Mouse (Mus musculus) splenic B cell, adult 2 months (primary cell): ENCODE data around the gene Prpf40b.
A peak's percentile ranks its signal among the peaks of the same experiment; 100 is the strongest.

Experiments used
- DNase-seq: peaks from one replicate; pipeline ENCODE4 v3.0.0-alpha.2; 2011; ENCODE audit warnings: low read depth, low spot score
- H3K27me3 ChIP-seq: 2 replicates; pipeline ENCODE4 v1.6.1; 2012; ENCODE audit warnings: mild to moderate bottlenecking, low read length, moderate library complexity, mixed read lengths; ENCODE audit not compliant: control insufficient read depth, poor library complexity, insufficient read depth, severe bottlenecking
- H3K36me3 ChIP-seq: 2 replicates; pipeline ENCODE4 v1.6.1; 2012; ENCODE audit warnings: mild to moderate bottlenecking, low read length, moderate library complexity, mixed read lengths; ENCODE audit not compliant: control insufficient read depth, poor library complexity, insufficient read depth, severe bottlenecking

Prpf40b gene

DNA sequence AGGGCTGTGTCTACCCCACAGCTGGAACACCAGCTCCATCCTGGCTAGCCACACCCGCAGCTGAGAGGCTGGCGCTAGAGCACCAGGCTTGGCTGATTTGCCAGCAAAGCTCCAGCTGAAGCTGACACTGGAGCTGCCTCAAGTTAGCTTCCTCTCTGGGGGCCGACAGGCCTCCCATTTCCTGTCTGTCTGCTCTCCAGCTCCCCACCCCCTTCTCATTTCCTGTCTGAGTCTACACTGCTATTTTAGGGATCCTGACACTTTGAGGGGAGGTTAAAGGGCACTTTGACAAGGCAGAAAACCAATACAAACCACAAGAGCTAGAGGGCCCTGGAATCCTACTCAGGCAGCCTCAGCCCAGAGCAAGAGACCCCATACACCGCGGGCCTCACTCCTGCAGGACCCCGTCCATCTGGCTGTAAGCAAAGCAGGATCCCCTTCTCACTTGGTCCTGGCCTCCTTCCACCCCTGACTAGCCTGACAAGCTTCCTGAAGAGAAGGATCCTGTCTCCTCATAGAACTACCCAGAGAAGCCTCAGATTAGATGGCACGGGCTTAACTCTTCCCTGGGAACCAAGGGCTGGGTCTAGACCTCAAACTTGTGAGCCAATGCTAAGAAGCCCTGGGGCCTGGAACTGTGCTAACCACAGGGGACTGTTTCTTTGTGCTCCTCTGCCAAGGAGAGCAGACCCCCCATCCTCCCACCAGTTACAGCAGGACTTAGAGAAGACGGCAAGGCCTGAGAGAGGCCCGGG is 38.2 kb downstream of the Prpf40b start:
- no peaks in the 10 kb centered on the region for H3K27me3 ChIP-seq
- DNase-seq, result peak; percentile 72
- H3K36me3 ChIP-seq, result no peaks in the 10 kb centered on the region; the same call in 1 of the 2 replicates

DNA sequence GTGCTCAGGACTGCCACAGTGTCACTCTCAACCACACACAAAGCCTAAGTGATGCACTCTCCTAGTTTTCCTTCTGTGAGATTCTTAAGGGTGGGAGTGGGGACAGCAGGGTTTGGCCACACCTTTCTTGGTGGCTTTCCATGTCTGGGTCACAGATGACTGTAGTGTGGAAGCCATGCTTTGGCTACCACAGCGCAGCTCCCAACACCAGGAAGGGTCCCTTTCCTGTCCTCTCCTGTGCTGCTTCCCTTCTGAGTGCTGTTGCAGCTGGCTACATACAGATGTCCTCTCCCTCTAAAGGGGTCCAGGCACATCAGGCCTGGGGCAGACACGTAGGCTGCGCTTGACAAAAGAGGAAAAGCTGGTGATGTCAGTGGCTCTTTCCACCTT is 38.8 kb downstream of the Prpf40b start:
- H3K27me3 ChIP-seq, result no peaks in the 10 kb centered on the region
- H3K36me3 ChIP-seq, result no peaks in the 10 kb centered on the region; the same call in 1 of the 2 replicates
- DNase-seq, result no peak

DNA sequence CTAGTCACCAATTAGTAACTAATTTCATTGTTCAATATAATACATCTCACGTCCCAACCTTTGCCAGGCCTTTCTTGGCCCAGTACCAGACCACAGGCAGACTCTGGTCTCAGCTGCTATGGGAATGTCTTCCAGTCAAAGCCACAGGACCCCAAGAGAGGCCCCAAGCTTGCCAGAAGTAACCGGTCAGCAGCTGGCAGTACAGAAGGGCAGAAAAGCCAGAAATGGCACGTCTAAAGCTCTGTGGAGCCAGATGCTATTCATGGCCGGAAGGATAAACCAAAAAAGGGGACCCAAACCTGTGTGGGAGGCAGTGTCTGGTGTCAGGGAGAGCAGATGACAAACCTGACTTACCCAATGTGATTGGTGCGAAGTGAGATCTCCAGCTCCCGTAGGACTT is 39.6 kb downstream of the Prpf40b start:
- H3K36me3 ChIP-seq, result no peaks in the 10 kb centered on the region; the same call in 1 of the 2 replicates
- DNase-seq, result no peak
- no peaks in the 10 kb centered on the region for H3K27me3 ChIP-seq

DNA sequence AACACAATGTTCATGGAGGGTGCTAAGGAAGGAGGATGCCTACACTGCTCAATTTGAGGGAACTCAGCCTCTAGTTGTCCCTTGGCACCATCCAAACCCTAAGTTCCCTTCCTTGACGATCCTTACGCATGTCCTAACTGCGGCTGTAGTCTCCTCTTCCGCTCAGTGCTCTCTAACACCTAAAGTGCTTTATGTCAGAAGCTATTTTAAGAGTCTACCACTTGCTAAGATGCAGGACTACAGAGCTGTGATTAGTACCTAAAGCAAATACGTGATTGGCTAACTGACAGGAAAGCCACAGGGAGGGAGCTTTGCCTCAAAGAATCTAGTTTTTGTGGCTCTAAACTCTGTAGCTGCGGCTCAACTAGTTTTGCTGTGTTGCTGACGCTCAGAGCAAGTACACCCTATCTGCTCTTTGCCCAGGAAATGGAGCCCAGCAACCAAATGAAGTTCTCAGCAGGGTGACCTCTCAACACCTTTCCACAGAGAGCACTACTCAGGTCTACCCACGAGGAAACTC is 41.0 kb downstream of the Prpf40b start:
- DNase-seq, result no peak
- Histone ChIP-seq H3K27me3 (no peaks in the 10 kb centered on the region), H3K36me3 (no peaks in the 10 kb centered on the region; the same call in 1 of the 2 replicates)

DNA sequence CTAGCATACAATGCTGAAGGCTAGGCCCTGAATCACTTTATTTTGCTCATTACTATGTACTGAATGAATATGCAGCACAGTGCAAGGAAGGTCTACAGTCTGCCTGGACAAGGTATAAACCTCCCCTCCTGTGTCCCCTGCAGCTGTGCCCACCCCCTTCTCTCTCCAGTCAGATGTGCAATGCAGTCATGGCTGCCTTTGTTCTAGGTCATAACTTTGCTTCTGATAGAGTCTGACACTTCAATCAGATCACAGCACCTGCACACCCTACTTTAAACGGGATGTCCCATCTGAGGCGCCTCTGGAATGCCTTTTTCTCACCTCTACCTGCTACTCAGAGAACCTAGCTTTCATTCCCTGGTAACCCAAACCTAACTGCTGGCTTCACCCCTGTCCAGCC is 44.0 kb downstream of the Prpf40b start:
- H3K27me3 ChIP-seq, result no peaks in the 10 kb centered on the region
- no peaks in the 10 kb centered on the region; the same call in 1 of the 2 replicates for H3K36me3 ChIP-seq
- DNase-seq, result no peak

DNA sequence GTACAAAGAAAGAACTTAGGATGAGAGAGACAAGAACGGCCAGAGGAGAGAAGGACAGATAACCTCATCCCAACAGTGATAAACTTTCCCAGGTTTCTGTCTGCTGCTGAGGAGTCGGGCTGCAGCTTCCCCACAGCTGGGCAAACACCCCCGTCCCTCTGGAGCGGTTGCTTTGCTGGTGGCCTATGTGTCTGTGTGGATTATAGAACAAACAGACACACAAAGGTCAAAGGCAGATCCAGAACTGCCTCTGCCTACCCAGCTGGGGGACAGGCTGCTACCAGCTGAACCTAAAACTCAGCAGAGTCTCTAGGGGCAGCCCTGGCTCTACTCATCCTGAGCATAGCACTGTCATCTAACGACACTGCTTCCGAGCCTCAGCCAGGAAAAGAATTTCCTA is 44.8 kb downstream of the Prpf40b start:
- Histone ChIP-seq H3K27me3 (no peaks in the 10 kb centered on the region), H3K36me3 (no peaks in the 10 kb centered on the region)
- DNase-seq, result no peak

DNA sequence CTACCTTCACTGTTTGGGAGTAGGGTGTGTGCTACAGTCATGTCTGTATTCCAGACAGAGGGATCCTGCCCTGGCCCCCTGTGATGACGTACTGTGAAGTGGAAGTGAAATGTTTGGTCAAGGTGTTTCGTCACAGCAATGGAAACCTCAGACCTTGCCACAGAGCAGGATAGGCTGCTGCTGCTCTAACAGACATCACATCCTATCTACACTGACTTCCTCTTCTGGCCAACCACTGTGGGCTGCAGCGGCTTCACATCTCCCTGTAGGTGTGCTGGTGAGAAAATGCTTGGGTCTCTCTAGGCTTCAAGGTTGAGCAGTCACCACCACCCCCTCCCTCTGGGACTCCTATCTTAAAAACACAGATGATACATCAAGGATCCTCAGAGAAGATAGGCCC is 46.2 kb downstream of the Prpf40b start:
- Histone ChIP-seq H3K36me3 (no peaks in the 10 kb centered on the region), H3K27me3 (no peaks in the 10 kb centered on the region)
- peak; percentile 87 for DNase-seq

DNA sequence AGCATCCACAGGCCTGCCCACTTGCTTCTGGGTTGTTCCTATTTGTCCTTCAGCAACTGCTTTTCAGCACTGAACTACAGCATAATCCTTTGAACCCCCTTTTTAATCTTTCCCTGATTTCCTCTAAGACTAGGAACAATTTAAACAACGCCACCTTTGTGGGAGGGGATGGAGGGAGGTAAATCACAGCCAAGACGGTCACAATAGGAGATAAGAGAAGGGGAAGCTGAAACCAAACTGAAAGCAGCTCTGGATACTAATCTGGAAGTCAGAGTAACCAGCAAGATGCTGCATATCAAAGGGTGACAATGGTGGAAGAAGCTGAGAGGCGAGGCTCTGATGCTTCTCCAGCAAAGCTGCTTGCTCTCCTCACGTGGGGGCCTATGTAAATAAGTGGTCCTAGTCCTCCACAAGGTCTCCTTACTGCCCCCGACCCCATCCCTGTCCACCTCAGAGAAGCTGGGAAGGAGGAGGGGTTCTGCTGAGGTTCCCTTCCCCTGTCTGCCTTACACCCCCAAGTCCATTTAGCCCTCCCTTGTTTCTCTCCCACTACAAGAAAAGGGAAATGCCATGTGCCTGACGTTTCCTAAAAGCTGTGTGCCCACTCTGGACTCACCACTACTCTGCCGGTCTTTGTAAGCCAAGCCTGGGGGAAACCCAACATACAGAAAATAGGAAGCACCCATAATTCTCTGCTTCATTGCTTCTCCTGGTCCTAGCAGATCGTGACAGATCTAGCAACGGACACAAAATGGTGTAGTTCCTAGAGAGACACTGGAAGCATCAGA is 47.5 kb downstream of the Prpf40b start:
- no peaks in the 10 kb centered on the region for H3K36me3 ChIP-seq
- peak; percentile 30 for DNase-seq
- H3K27me3 ChIP-seq, result no peaks in the 10 kb centered on the region

DNA sequence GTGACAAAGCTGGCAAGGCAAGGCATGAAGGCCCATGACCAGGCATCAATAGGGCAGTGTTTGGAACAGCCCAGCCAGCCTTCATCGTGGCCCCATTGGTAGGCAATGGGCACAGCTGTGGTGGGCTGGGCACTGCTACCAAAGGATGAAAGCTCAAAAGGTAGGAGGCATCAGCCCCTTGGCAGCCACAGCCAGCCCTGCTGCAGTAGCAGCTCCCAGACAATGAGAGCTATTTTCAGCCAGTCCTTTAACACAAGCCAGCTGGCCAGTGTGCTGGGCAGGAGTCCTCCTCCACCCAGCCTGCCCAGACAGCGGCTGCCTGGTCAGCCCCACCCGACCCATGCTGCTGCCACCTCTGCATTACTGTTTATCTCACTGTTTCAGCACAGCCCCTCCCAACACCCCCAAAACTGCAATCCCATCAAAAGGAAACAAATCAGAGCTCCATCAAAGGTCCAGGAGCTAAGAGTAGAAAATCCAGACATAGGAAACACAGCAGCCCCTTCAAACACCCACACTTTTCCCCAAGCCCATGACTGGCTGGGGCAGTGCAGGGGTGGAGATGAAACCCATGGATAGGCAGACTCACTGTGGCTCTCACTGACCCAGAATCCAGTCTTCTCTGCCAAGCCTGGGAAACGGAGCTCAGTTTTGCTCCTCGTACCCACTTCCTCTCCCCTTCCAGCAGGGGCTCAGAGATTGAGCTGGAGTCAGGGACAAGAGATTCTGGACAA is 48.7 kb downstream of the Prpf40b start:
- Histone ChIP-seq H3K27me3 (no peaks in the 10 kb centered on the region), H3K36me3 (no peaks in the 10 kb centered on the region)
- DNase-seq, result no peak

DNA sequence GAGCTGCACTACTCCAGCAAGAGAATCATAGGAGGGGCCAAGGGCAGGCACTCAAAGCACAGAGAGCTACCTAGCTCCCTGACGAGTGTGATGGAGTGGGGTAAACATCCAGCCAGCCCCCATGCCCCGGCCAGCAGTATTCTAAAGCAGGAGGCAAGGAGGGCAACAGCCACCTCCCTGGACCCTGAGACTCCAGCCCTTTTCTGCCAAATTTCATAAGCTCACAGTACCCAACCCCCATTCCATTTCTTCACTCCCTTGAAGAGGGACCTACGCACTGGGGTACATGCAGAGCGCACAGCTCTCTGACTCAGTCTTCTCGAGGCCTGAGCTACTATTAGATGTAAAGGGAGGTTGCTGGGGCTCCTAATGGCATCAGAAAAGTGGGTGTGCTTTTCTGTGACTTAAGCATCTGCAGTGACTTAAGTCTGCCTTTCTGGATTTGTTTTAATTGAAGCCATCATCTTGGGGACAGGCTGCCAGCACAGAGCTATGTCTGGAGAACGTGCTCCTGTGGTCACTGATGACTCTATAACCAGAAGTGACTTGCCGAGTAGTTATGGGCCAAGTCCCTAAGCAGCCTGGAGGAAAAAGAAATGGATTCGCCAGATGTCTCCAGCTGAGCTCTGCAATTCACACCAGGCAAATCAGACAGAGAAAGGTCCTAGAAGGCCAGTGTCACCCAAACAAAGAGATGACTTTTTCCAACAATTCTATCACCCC is 49.4 kb downstream of the Prpf40b start:
- H3K27me3 ChIP-seq, result no peaks in the 10 kb centered on the region

DNA sequence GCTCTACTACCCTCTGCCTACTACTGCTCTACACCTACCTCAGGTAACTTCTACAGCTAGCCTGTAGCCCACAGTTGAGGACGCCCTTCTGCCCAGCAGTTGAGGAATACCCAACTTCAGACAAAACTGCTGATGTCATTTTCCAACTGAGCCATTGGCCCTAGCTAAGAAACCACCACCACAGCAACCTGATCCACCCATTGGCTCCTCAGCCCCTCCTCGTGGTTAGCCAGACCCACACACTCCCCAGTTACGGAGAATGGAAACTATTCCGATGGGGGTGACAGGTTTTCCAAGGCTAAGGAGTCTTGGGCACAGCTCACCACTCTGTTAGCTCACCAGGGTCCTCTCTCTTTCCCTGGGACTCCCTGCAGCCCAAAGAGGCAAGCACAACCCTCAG is 50.1 kb downstream of the Prpf40b start:
- DNase-seq, result no peak

More for the DNA sequence above, 49.4 kb downstream of the Prpf40b start:
- no peak for DNase-seq
- no peaks in the 10 kb centered on the region for H3K36me3 ChIP-seq

DNA sequence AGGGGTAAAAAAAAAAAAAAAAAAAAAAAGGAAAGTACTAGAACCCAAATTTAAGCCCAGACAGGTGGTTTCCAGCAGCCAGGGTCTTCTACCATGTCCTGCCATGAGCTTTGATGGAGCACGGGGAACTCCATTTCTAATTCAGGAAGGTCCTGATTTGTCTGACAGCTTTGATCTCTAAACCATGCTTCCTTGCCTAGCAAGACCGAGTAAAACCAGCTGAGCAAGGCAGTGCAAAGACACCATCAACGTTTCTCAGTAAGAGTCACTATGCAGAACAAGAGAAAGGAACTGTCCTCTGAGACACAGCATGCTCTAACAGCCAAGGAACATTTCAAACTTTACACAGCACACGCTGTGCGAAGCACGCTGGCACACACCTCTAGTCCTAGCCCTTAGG is 56.7 kb downstream of the Prpf40b start:
- Histone ChIP-seq H3K27me3 (no peaks in the 10 kb centered on the region), H3K36me3 (no peaks in the 10 kb centered on the region)
- DNase-seq, result peak; percentile 59

More for the DNA sequence above, 50.1 kb downstream of the Prpf40b start:
- no peaks in the 10 kb centered on the region for H3K36me3 ChIP-seq
- no peaks in the 10 kb centered on the region for H3K27me3 ChIP-seq

DNA sequence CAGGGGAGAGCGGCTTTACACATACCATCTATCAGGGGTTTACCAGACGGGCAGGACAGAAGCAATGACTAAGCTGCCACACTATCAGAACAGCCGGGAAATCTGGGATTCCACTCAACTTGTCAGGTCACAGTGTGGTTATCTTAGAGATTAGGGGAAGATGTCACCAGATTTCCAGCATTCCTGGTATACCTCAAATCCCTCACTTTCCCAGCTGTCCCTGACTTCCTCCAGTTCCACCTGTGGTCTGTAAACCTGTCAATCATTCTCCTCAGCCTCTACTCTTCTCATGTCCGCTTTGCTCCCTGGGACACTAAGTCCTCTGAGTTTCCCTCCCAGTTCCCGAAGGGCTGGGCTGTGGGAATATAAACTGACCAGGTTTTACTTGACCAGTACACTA is 57.4 kb downstream of the Prpf40b start:
- no peak for DNase-seq
- H3K27me3 ChIP-seq, result no peaks in the 10 kb centered on the region

DNA sequence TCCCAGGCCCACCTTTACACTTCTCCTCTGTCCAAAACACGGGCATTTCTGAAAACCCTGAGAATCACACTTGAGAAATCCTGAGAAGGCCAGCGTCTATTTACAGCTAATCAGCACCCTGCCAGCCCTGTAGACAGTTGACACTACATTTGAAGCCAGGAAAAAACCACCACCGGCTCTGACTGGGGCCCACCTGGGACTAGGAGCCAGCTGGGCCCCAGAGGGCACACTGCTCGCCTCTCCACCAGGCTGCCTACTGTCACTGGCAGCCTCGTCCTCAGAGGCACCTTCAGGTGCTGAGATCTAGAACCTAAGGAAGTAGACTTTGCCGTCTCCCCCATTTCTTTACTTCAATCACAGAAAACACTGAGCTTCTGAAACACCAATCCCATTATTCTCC is 60.8 kb downstream of the Prpf40b start:
- DNase-seq, result no peak
- no peaks in the 10 kb centered on the region for H3K36me3 ChIP-seq
- H3K27me3 ChIP-seq, result no peaks in the 10 kb centered on the region

More for the DNA sequence above, 57.4 kb downstream of the Prpf40b start:
- no peaks in the 10 kb centered on the region for H3K36me3 ChIP-seq
